Mouse (Mus musculus): ENCODE data around the gene Prrc2b. TPM values are rescaled to one million over a fixed set of nuclear protein-coding genes. Genes with fewer than 3 reads are reported as not detected.

Prrc2b gene
- polyA plus RNA-seq, 1 experiment from 2014 or later: 69.8 TPM

DNA sequence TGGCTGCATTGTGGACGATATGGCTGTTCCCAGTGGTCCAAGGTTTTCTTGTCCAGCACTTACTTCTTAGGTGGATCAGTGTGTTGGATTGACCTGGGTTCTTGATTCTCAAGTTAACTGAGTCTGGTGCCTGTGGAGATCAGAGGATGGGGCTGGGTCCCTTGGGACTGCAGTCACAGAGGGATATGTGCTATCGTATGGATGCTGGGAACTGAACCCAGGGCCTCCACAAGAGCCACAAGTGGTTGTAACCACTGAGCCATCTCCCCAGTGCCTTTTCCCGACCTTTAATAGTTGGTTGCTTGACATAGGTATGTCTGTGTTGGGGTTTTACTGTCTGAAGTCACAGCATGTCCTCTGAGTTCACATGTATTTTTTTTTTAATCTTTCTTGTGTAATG lies 12.2 kb downstream of the Prrc2b start:
- WGBS: 86% methylated on average over 3 of the region's 3 CpGs
- no peak for ATAC-seq
- no peak overlapping the region for H3K4me3 ChIP-seq (ENCODE audit: low read depth, low read length)
- peaks cover 61% of the 10 kb centered on the region for H3K4me1 ChIP-seq (ENCODE audit: control insufficient read depth, insufficient read depth, low read length)
- H3K9ac ChIP-seq (ENCODE audit: low read depth, low read length): no peak overlapping the region
- H3K27me3 ChIP-seq (ENCODE audit: control insufficient read depth, insufficient read depth, low read depth, low read length): no peaks in the 10 kb centered on the region
- no peak overlapping the region for H3K27ac ChIP-seq (ENCODE audit: low read length)
- H3K4me2 ChIP-seq (ENCODE audit: low read length): no peak overlapping the region
- H3K9me3 ChIP-seq (replicated peaks; ENCODE audit: control insufficient read depth, low read length, poor library complexity, severe bottlenecking): no peaks in the 10 kb centered on the region
- no peaks in the 10 kb centered on the region for H3K36me3 ChIP-seq (ENCODE audit: control insufficient read depth, insufficient read depth, low read length)

DNA sequence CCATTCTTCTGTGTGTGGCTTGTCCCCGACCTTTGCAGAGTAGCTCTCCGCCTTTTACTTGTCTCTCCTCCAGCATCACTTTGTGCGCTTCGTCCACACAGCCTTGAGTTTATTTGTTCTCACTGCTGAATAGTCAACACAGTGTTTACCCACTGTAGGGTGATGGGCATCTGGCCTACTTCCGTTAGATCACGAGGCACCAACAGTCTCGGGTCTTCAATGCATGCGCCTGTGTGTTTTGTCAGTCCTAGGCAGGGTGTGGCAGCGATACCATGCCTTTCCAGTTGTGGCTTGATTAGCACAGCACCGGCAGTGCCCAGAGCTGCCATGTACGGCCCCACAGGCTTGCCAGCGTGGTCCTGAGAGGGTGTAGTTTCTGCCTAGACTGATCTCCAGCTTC lies 13.6 kb downstream of the Prrc2b start:
- ATAC-seq: no peak

DNA sequence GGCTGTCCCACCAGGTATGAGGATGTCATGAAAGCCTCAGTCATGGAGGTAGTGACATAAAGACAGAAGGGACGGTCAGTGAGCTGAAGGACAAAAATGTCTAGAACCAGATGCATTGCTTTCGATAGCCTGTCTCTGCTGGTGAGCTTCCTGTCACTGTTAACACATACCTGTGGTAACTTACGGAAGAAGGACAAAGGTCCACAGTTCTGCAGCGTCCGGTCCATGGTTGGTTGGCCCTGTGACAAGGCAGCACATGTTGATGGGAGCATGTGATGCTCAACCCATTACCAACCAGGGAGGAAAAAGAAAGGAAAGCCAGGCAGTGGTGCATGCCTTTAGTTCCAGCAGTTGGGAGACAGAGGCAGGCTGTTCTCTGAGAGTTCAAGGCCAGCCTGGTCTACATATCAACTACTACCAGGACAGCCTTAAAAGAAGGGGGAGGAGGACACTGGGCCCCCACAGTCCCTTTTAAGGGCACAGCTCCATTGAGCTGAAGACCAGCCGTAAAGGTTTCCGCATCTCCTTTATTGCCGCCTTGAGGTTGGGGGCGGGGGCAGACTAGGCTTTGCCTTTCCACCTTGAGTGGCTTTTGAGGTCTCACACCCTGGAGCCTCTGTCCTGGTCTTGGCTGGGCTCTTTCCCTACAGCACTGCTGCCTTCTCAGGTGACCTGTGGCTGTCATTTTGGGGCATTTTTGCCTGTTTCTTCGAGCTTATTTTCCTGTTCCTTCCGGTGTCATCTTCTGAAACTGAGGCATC lies 14.3 kb downstream of the Prrc2b start:
- H3K4me2 ChIP-seq (ENCODE audit: low read length): no peak overlapping the region
- no peaks in the 10 kb centered on the region for H3K27me3 ChIP-seq (ENCODE audit: control insufficient read depth, insufficient read depth, low read depth, low read length)
- no peaks in the 10 kb centered on the region for H3K36me3 ChIP-seq (ENCODE audit: control insufficient read depth, insufficient read depth, low read length)
- H3K4me3 ChIP-seq (ENCODE audit: low read depth, low read length): no peak overlapping the region
- WGBS: 85% methylated on average over 11 of the region's 11 CpGs
- no peak overlapping the region for H3K9ac ChIP-seq (ENCODE audit: low read depth, low read length)
- peaks cover 59% of the 10 kb centered on the region for H3K4me1 ChIP-seq (ENCODE audit: control insufficient read depth, insufficient read depth, low read length)
- ATAC-seq: no peak
- H3K9me3 ChIP-seq (replicated peaks; ENCODE audit: control insufficient read depth, low read length, poor library complexity, severe bottlenecking): no peaks in the 10 kb centered on the region
- no peak overlapping the region for H3K27ac ChIP-seq (ENCODE audit: low read length)

More for the DNA sequence above, 13.6 kb downstream of the Prrc2b start:
- H3K4me3 ChIP-seq (ENCODE audit: low read depth, low read length): no peak overlapping the region
- no peaks in the 10 kb centered on the region for H3K36me3 ChIP-seq (ENCODE audit: control insufficient read depth, insufficient read depth, low read length)
- H3K9ac ChIP-seq (ENCODE audit: low read depth, low read length): no peak overlapping the region
- H3K27me3 ChIP-seq (ENCODE audit: control insufficient read depth, insufficient read depth, low read depth, low read length): no peaks in the 10 kb centered on the region
- H3K4me2 ChIP-seq (ENCODE audit: low read length): no peak overlapping the region
- no peaks in the 10 kb centered on the region for H3K9me3 ChIP-seq (replicated peaks; ENCODE audit: control insufficient read depth, low read length, poor library complexity, severe bottlenecking)
- peaks cover 58% of the 10 kb centered on the region for H3K4me1 ChIP-seq (ENCODE audit: control insufficient read depth, insufficient read depth, low read length)
- 66% methylated on average over 12 of the region's 12 CpGs for WGBS
- no peak overlapping the region for H3K27ac ChIP-seq (ENCODE audit: low read length)

DNA sequence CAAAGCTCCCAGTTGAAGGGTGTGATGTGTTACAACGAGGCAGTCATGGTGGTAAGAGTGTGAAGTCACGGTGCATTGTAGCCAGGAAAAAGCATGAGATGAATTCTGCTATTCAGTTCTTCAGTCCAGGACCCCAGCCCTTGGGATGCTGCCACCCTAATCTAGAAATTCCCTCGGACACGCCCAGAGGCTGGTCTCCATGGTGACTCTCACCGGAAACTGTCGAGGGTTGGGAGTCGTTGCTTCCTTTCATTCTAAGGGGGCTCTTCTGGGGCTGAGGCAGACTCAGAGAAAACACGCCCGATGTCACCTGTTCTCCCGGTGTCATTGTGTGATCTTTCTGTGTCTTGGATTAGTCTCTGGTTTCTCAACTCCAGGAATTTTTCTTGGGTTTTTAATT lies 15.7 kb downstream of the Prrc2b start:
- no peak overlapping the region for H3K27ac ChIP-seq (ENCODE audit: low read length)
- H3K36me3 ChIP-seq (ENCODE audit: control insufficient read depth, insufficient read depth, low read length): no peaks in the 10 kb centered on the region
- H3K9me3 ChIP-seq (replicated peaks; ENCODE audit: control insufficient read depth, low read length, poor library complexity, severe bottlenecking): no peaks in the 10 kb centered on the region
- no peak overlapping the region for H3K9ac ChIP-seq (ENCODE audit: low read depth, low read length)
- H3K4me2 ChIP-seq (ENCODE audit: low read length): 0 out of 2 replicates have a peak overlapping the region, but pooled peaks have one; percentile 12
- H3K4me3 ChIP-seq (ENCODE audit: low read depth, low read length): no peak overlapping the region
- H3K27me3 ChIP-seq (ENCODE audit: control insufficient read depth, insufficient read depth, low read depth, low read length): no peaks in the 10 kb centered on the region
- ATAC-seq: no peak
- H3K4me1 ChIP-seq (ENCODE audit: control insufficient read depth, insufficient read depth, low read length): peaks cover 60% of the 10 kb centered on the region
- WGBS: 3% methylated on average over 10 of the region's 10 CpGs

- Histone ChIP-seq H3K36me3 (ENCODE audit: control insufficient read depth, insufficient read depth, low read length) (no peaks in the 10 kb centered on the region), H3K27ac (ENCODE audit: low read length) (peak overlapping the region; percentile 69), H3K9ac (ENCODE audit: low read depth, low read length) (peak overlapping the region; percentile 44; the same call in 1 of the 2 replicates), H3K4me1 (ENCODE audit: control insufficient read depth, insufficient read depth, low read length) (peaks cover 60% of the 10 kb centered on the region), H3K27me3 (ENCODE audit: control insufficient read depth, insufficient read depth, low read depth, low read length) (no peaks in the 10 kb centered on the region), H3K4me2 (ENCODE audit: low read length) (peak overlapping the region; percentile 33), H3K9me3 (replicated peaks; ENCODE audit: control insufficient read depth, low read length, poor library complexity, severe bottlenecking) (no peaks in the 10 kb centered on the region), H3K4me3 (ENCODE audit: low read depth, low read length) (no peak overlapping the region)
- 5% methylated on average over 16 of the region's 16 CpGs for WGBS
- no peak for ATAC-seq
Measured at GRCm38 (mm10) chr2:32167034-32167770, 16.3 kb downstream of the Prrc2b start.

GRCm38 (mm10) chr2:32167819-32168218 lies 16.9 kb downstream of the Prrc2b start:
- peaks cover 60% of the 10 kb centered on the region for H3K4me1 ChIP-seq (ENCODE audit: control insufficient read depth, insufficient read depth, low read length)
- H3K9ac ChIP-seq (ENCODE audit: low read depth, low read length): peak overlapping the region; percentile 44; the same call in 1 of the 2 replicates
- peak overlapping the region; percentile 33 for H3K4me2 ChIP-seq (ENCODE audit: low read length)
- H3K27ac ChIP-seq (ENCODE audit: low read length): peak overlapping the region; percentile 69
- WGBS: 2% methylated on average over 7 of the region's 7 CpGs
- H3K4me3 ChIP-seq (ENCODE audit: low read depth, low read length): no peak overlapping the region
- H3K27me3 ChIP-seq (ENCODE audit: control insufficient read depth, insufficient read depth, low read depth, low read length): no peaks in the 10 kb centered on the region
- no peaks in the 10 kb centered on the region for H3K36me3 ChIP-seq (ENCODE audit: control insufficient read depth, insufficient read depth, low read length)
- no peaks in the 10 kb centered on the region for H3K9me3 ChIP-seq (replicated peaks; ENCODE audit: control insufficient read depth, low read length, poor library complexity, severe bottlenecking)
- ATAC-seq: peak; percentile 37; the same call in 1 of the 2 replicates

- H3K27me3 ChIP-seq (ENCODE audit: control insufficient read depth, insufficient read depth, low read depth, low read length): no peaks in the 10 kb centered on the region
- no peaks in the 10 kb centered on the region for H3K36me3 ChIP-seq (ENCODE audit: control insufficient read depth, insufficient read depth, low read length)
- peaks cover 60% of the 10 kb centered on the region for H3K4me1 ChIP-seq (ENCODE audit: control insufficient read depth, insufficient read depth, low read length)
- H3K9me3 ChIP-seq (replicated peaks; ENCODE audit: control insufficient read depth, low read length, poor library complexity, severe bottlenecking): no peaks in the 10 kb centered on the region
- ATAC-seq: no peak
- peak overlapping the region; percentile 41; the same call in 1 of the 2 replicates for H3K9ac ChIP-seq (ENCODE audit: low read depth, low read length)
- H3K4me3 ChIP-seq (ENCODE audit: low read depth, low read length): no peak overlapping the region
- H3K4me2 ChIP-seq (ENCODE audit: low read length): no peak overlapping the region
- 61% methylated on average over 5 of the region's 5 CpGs for WGBS
- no peak overlapping the region; the same call in 1 of the 2 replicates for H3K27ac ChIP-seq (ENCODE audit: low read length)
Measured at GRCm38 (mm10) chr2:32169292-32169691, 18.4 kb downstream of the Prrc2b start.

DNA sequence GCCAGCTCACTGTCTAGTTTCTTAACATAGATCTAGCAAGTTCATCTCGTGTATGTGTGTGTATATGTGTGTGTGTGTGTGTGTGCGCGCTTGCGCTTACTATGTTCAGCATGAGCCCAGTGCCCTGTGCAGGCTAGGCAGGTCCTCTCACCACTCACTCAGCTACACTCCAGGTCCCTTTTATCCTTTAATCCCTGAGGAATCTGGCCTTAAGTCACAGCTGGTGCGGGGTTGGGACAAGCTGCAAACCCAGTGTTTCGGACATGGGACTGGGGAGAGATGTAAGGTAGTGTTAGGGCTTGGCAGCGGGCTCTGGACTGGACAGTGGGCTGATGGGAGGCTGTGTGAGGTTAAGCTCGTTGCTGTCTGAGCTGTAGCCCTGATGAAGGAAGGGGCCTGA lies 19.1 kb downstream of the Prrc2b start:
- Histone ChIP-seq H3K9ac (ENCODE audit: low read depth, low read length) (0 out of 2 replicates have a peak overlapping the region, but pooled peaks have one; percentile 41), H3K27ac (ENCODE audit: low read length) (no peak overlapping the region; the same call in 1 of the 2 replicates), H3K9me3 (replicated peaks; ENCODE audit: control insufficient read depth, low read length, poor library complexity, severe bottlenecking) (no peaks in the 10 kb centered on the region), H3K4me3 (ENCODE audit: low read depth, low read length) (no peak overlapping the region), H3K36me3 (ENCODE audit: control insufficient read depth, insufficient read depth, low read length) (no peaks in the 10 kb centered on the region), H3K4me2 (ENCODE audit: low read length) (no peak overlapping the region), H3K27me3 (ENCODE audit: control insufficient read depth, insufficient read depth, low read depth, low read length) (no peaks in the 10 kb centered on the region), H3K4me1 (ENCODE audit: control insufficient read depth, insufficient read depth, low read length) (peaks cover 62% of the 10 kb centered on the region)
- WGBS: 50% methylated on average over 8 of the region's 8 CpGs
- ATAC-seq: no peak
